In the genomic region with DNA sequence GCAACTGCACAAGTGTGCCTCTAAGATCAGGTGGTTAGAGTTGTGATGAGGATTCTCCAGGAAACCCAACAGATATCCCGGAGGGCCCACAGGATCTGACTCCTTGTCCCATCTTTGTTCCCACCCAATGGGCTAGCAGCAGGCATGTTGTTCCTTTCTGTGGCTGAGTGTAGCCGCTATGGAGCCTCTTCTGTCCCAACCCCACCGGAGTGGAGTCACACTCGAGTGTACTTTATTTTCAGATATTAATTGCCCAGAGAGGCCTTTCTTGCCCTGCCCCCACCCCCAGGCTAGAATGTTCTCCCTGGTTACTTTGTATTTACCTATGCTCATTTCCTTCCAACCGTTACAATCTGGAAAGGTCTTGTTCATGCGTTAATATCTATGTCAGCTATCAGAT, we compare ENCODE assay signal across 20 mouse cellular contexts.
"Had no signal": no experiment of that assay in that cellular context is flagged by ENCODE, and none has a peak within 500 bp of the region (broad histone marks: within the 10 kb centered on the region; RNA-seq: fewer than 3 reads in every experiment).

No protein-coding gene starts in this region.

- H3K4me1 ChIP-seq: hindbrain, embryonic 13.5 days; hindbrain, embryonic 15.5 days; limb, embryonic 13.5 days; limb, embryonic 15.5 days; liver, embryonic 12.5 days had no signal

- ATAC-seq: forebrain, postnatal 0 days; hindbrain, postnatal 0 days; intestine, embryonic 16.5 days; liver, embryonic 12.5 days had no signal

- H3K9ac ChIP-seq: forebrain, postnatal 0 days; heart, embryonic 12.5 days; hindbrain, embryonic 13.5 days; hindbrain, embryonic 15.5 days; limb, embryonic 13.5 days; limb, embryonic 15.5 days; liver, embryonic 12.5 days; liver, embryonic 14.5 days had no signal

- H3K4me2 ChIP-seq: heart, embryonic 12.5 days; hindbrain, embryonic 13.5 days; hindbrain, embryonic 15.5 days; limb, embryonic 13.5 days; limb, embryonic 15.5 days; liver, embryonic 12.5 days had no signal

- H3K9me3 ChIP-seq: heart, embryonic 10.5 days; heart, embryonic 12.5 days; hindbrain, embryonic 13.5 days; hindbrain, embryonic 15.5 days; limb, embryonic 13.5 days; limb, embryonic 15.5 days; liver, embryonic 12.5 days had no signal

- DNase-seq: forebrain, postnatal 0 days; gastrocnemius, postnatal 14 days; gastrocnemius, postnatal 36 days; heart, adult 18-20 months; heart, postnatal 10 days; kidney, adult 11 months; kidney, postnatal 14 days; layer of hippocampus, adult 9-11 months; layer of hippocampus, postnatal 36 days; left cerebral cortex, postnatal 4 days had no signal

- H3K4me3 ChIP-seq: heart, embryonic 10.5 days; heart, embryonic 12.5 days; hindbrain, embryonic 13.5 days; hindbrain, embryonic 15.5 days; limb, embryonic 13.5 days; limb, embryonic 15.5 days; liver, embryonic 12.5 days had no signal

- H3K27ac ChIP-seq: heart, embryonic 10.5 days; hindbrain, embryonic 13.5 days; hindbrain, embryonic 15.5 days; hindbrain, postnatal 0 days; limb, embryonic 13.5 days; limb, embryonic 15.5 days; liver, embryonic 12.5 days; liver, embryonic 14.5 days had no signal

- H3K36me3 ChIP-seq: heart, embryonic 10.5 days; heart, embryonic 12.5 days; hindbrain, embryonic 13.5 days; hindbrain, embryonic 15.5 days; limb, embryonic 13.5 days; limb, embryonic 15.5 days; liver, embryonic 12.5 days had no signal

- H3K27me3 ChIP-seq: heart, embryonic 12.5 days; hindbrain, embryonic 13.5 days; hindbrain, embryonic 15.5 days; limb, embryonic 13.5 days; limb, embryonic 15.5 days; liver, embryonic 12.5 days had no signal
